In genomic region chr2:91649152-91649551, GRCm38 (mm10) we compare ENCODE assay signal across 8 mouse cellular contexts. TPM values are rescaled to one million over a fixed set of nuclear protein-coding genes. Genes with fewer than 3 reads are reported as not detected.
DNase-seq lines count a peak whose midpoint lies in the region; ATAC-seq and TF ChIP-seq lines count a peak whose summit lies in the region.

No protein-coding gene starts in this region.

- peak overlapping the region; percentile 97 for H3K4me2 ChIP-seq in heart, embryonic 11.5 days
- peak overlapping the region; percentile 85 for H3K4me2 ChIP-seq in forebrain, embryonic 11.5 days (ENCODE audit: low read depth, low read length, severe bottlenecking)
- peak overlapping the region; percentile 94 for H3K4me2 ChIP-seq in limb, embryonic 15.5 days

- no peak for TF ChIP-seq CTCF in ES-Bruce4 (IDR thresholded peaks at IDR 0.05; ENCODE audit: low read depth, low read length)

- WGBS in heart, embryonic 11.5 days (ENCODE audit: insufficient replicate concordance): 2% methylated on average over 15 of the region's 15 CpGs
- 5% methylated on average over 15 of the region's 15 CpGs for WGBS in forebrain, embryonic 11.5 days
- WGBS in limb, embryonic 15.5 days: 3% methylated on average over 15 of the region's 15 CpGs

- H3K27ac ChIP-seq in heart, embryonic 11.5 days (ENCODE audit: low read depth, low read length): peak overlapping the region; percentile 90; the same call in 1 of the 2 replicates
- no peak overlapping the region for H3K27ac ChIP-seq in ES-Bruce4 (ENCODE audit: insufficient read depth, low read length)
- no peak overlapping the region for H3K27ac ChIP-seq in forebrain, embryonic 11.5 days (ENCODE audit: low read depth, low read length)
- peak overlapping the region; percentile 94 for H3K27ac ChIP-seq in limb, embryonic 15.5 days

- H3K27me3 ChIP-seq in heart, embryonic 11.5 days (ENCODE audit: control insufficient read depth, insufficient read depth, low read length): no peaks in the 10 kb centered on the region
- H3K27me3 ChIP-seq in ES-Bruce4 (ENCODE audit: control insufficient read depth, insufficient read depth, low read length, poor library complexity, severe bottlenecking): no peaks in the 10 kb centered on the region
- H3K27me3 ChIP-seq in forebrain, embryonic 11.5 days (ENCODE audit: control insufficient read depth, insufficient read depth, low read length): no peaks in the 10 kb centered on the region
- no peaks in the 10 kb centered on the region for H3K27me3 ChIP-seq in limb, embryonic 15.5 days

- no peak for TF ChIP-seq EP300 in ES-Bruce4 (IDR thresholded peaks at IDR 0.05; ENCODE audit: insufficient read depth, low read depth, low read length)

- peaks cover 40% of the 10 kb centered on the region for H3K4me1 ChIP-seq in heart, embryonic 11.5 days (ENCODE audit: control insufficient read depth, insufficient read depth, low read length)
- H3K4me1 ChIP-seq in ES-Bruce4 (ENCODE audit: control insufficient read depth, insufficient read depth, low read length): no peaks in the 10 kb centered on the region
- H3K4me1 ChIP-seq in forebrain, embryonic 11.5 days (replicated peaks; ENCODE audit: control insufficient read depth, insufficient read depth, low read length): no peaks in the 10 kb centered on the region
- peaks cover 25% of the 10 kb centered on the region for H3K4me1 ChIP-seq in limb, embryonic 15.5 days

- no peak for TF ChIP-seq POLR2A in ES-Bruce4 (IDR thresholded peaks at IDR 0.05; ENCODE audit: insufficient read depth, low read length)

- DNase-seq in heart, adult 11 months: no peak
- DNase-seq in forebrain, embryonic 11.5 days (ENCODE audit: low spot score): no peak
- DNase-seq in thymus, postnatal 4 days: peak; percentile 53
- no peak for DNase-seq in left cerebral cortex, postnatal 4 days
- DNase-seq in retina, embryonic 14.5 days (ENCODE audit: low spot score): no peak

- peak overlapping the region; percentile 94 for H3K9ac ChIP-seq in heart, embryonic 11.5 days (ENCODE audit: low read depth, low read length)
- H3K9ac ChIP-seq in ES-Bruce4 (ENCODE audit: low read depth, poor library complexity, severe bottlenecking): peak overlapping the region; percentile 93
- H3K9ac ChIP-seq in forebrain, embryonic 11.5 days (ENCODE audit: low read length): peak overlapping the region; percentile 71
- H3K9ac ChIP-seq in limb, embryonic 15.5 days: peak overlapping the region; percentile 92

- peaks cover 38% of the 10 kb centered on the region for H3K36me3 ChIP-seq in heart, embryonic 11.5 days (ENCODE audit: control insufficient read depth, insufficient read depth, low read length)
- peaks cover 18% of the 10 kb centered on the region for H3K36me3 ChIP-seq in ES-Bruce4 (ENCODE audit: control insufficient read depth, insufficient read depth, low read length, poor library complexity, severe bottlenecking)
- peaks cover 23% of the 10 kb centered on the region for H3K36me3 ChIP-seq in forebrain, embryonic 11.5 days (ENCODE audit: control insufficient read depth, insufficient read depth, low read length)
- H3K36me3 ChIP-seq in limb, embryonic 15.5 days: peaks cover 53% of the 10 kb centered on the region

- peak overlapping the region; percentile 92 for H3K4me3 ChIP-seq in heart, embryonic 11.5 days (ENCODE audit: low read depth, low read length)
- peak overlapping the region; percentile 88 for H3K4me3 ChIP-seq in ES-Bruce4 (ENCODE audit: low read depth, low read length)
- peak overlapping the region; percentile 58 for H3K4me3 ChIP-seq in forebrain, embryonic 11.5 days (ENCODE audit: low read depth, low read length)
- H3K4me3 ChIP-seq in limb, embryonic 15.5 days: peak overlapping the region; percentile 73

- intact Hi-C loops in left cerebral cortex, postnatal 4 days (cut with DNase I): no loop called here

- no peaks in the 10 kb centered on the region for H3K9me3 ChIP-seq in heart, embryonic 11.5 days (replicated peaks; ENCODE audit: control insufficient read depth, low read length)
- no peaks in the 10 kb centered on the region for H3K9me3 ChIP-seq in ES-Bruce4 (replicated peaks; ENCODE audit: control insufficient read depth, insufficient read depth, low read length, poor library complexity, severe bottlenecking)
- no peaks in the 10 kb centered on the region for H3K9me3 ChIP-seq in forebrain, embryonic 11.5 days (ENCODE audit: control insufficient read depth, low read length)
- H3K9me3 ChIP-seq in limb, embryonic 15.5 days: no peaks in the 10 kb centered on the region

- no peak for ATAC-seq in heart, embryonic 11.5 days (replicated peaks; ENCODE audit: insufficient number of reproducible peaks, low FRiP score, low TSS enrichment)
- ATAC-seq in forebrain, embryonic 11.5 days (replicated peaks; ENCODE audit: low FRiP score): peak; percentile 25; the same call in 1 of the 2 replicates
- ATAC-seq in limb, embryonic 15.5 days (ENCODE audit: insufficient number of reproducible peaks, low FRiP score, low TSS enrichment, low read depth): no peak

RNA-seq across cellular contexts. Expression of gene Zfp408, which starts 0.4 kb away (rescaled TPM):
- 5.8 and 6.2 TPM in 2 replicates for polyA plus RNA-seq in heart, embryonic 11.5 days (2014; fragmentation: Nextera tagmentation; extraction: Ambion mirVana)
- 14.4 and 14.9 TPM in 2 replicates for polyA plus RNA-seq in ES-Bruce4 (2011; ENCODE audit: insufficient read depth, insufficient read length, low read depth, missing spikeins)
- polyA plus RNA-seq in forebrain, embryonic 11.5 days (2014; fragmentation: Nextera tagmentation; extraction: Ambion mirVana): 8.4 and 9.8 TPM in 2 replicates
- polyA plus RNA-seq in limb, embryonic 15.5 days (2015; fragmentation: Nextera tagmentation; extraction: Ambion mirVana): 10.4 and 12.7 TPM in 2 replicates
- 10 to 100 TPM; 24.2 to 26.2 TPM for total RNA-seq in left cerebral cortex, postnatal 4 days (2021)

RNA-seq across cellular contexts. Expression of gene Arhgap1, which starts 0.5 kb away (rescaled TPM):
- polyA plus RNA-seq in heart, embryonic 11.5 days (2014; fragmentation: Nextera tagmentation; extraction: Ambion mirVana): 186 and 191 TPM in 2 replicates
- polyA plus RNA-seq in ES-Bruce4 (2011; ENCODE audit: insufficient read depth, insufficient read length, low read depth, missing spikeins): 85.6 and 93.7 TPM in 2 replicates
- 70.7 and 79.1 TPM in 2 replicates for polyA plus RNA-seq in forebrain, embryonic 11.5 days (2014; fragmentation: Nextera tagmentation; extraction: Ambion mirVana)
- polyA plus RNA-seq in limb, embryonic 15.5 days (2015; fragmentation: Nextera tagmentation; extraction: Ambion mirVana): 129 and 139 TPM in 2 replicates
- total RNA-seq in left cerebral cortex, postnatal 4 days (2021): 10 to 100 TPM; 87.4 to 99.0 TPM

RNA-seq across cellular contexts. Expression of gene F2, which starts 12.9 kb away (rescaled TPM):
- polyA plus RNA-seq in heart, embryonic 11.5 days (2014; fragmentation: Nextera tagmentation; extraction: Ambion mirVana): 0.34 and 3.0 TPM in 2 replicates
- polyA plus RNA-seq in ES-Bruce4 (2011; ENCODE audit: insufficient read depth, insufficient read length, low read depth, missing spikeins): 0.57 and 0.67 TPM in 2 replicates
- not detected in 2 replicates for polyA plus RNA-seq in forebrain, embryonic 11.5 days (2014; fragmentation: Nextera tagmentation; extraction: Ambion mirVana)
- polyA plus RNA-seq in limb, embryonic 15.5 days (2015; fragmentation: Nextera tagmentation; extraction: Ambion mirVana): 1.8 and 2.2 TPM in 2 replicates
- total RNA-seq in left cerebral cortex, postnatal 4 days (2021): under 1 TPM in 1 of 2 experiments, not detected in 1; 0.26 TPM

Comparison
In these comparisons a context has a peak if more than half of its experiments do, and no peak if none do; other contexts are left out.
1. H3K27ac ChIP-seq: peak in heart, embryonic 11.5 days (single experiment) and limb, embryonic 15.5 days (single experiment); none in ES-Bruce4 (single experiment) and forebrain, embryonic 11.5 days (single experiment).
2. Peak in every context shown above with its lines, with median percentiles within 50 percentile points of each other: H3K4me2 ChIP-seq, H3K4me3 ChIP-seq and H3K9ac ChIP-seq.